Mouse (Mus musculus) olfactory bulb, adult 2 months (tissue): ENCODE data around the gene Mal. TPM values are rescaled to one million over a fixed set of nuclear protein-coding genes. Genes with fewer than 3 reads are reported as not detected.

Source experiments
- H3K27ac ChIP-seq: fragments of 200-500 bp; 2 replicates; pipeline ENCODE4 v1.5.1; 2012; ENCODE audit warnings: low read depth, low read length; ENCODE audit not compliant: insufficient read depth
- H3K4me1 ChIP-seq: fragments of 200-500 bp; 2 replicates; pipeline ENCODE4 v1.6.1; 2012; ENCODE audit warnings: low read length; ENCODE audit not compliant: control insufficient read depth, insufficient read depth
- H3K4me3 ChIP-seq: fragments of 200-500 bp; 2 replicates; pipeline ENCODE4 v1.5.1; 2012; ENCODE audit warnings: mild to moderate bottlenecking, low read depth, low read length, moderate library complexity; ENCODE audit not compliant: insufficient read depth
- CTCF ChIP-seq: fragments of 200-500 bp; IDR thresholded peaks from 2 replicates; pipeline ENCODE4 v1.5.1; 2012; ENCODE audit warnings: low read depth, mild to moderate bottlenecking, low read length, moderate library complexity; ENCODE audit not compliant: insufficient read depth
- POLR2A ChIP-seq: fragments of 200-500 bp; IDR thresholded peaks from 2 replicates; pipeline ENCODE4 v1.6.1; 2012; ENCODE audit warnings: mild to moderate bottlenecking, low read depth, low read length, moderate library complexity; ENCODE audit not compliant: insufficient read depth
- WGBS: fragments of 180-500 bp; shearing (Covaris S2); methylation state at CpG from one replicate; pipeline ENCODE4 v1.1.7; 2018; 5-methylcytosine and 5-hydroxymethylcytosine counted together
- polyA plus RNA-seq: library from polyadenylated mRNA; stranded (reverse); fragments of >200 nt; gene quantifications from 2 replicates; pipeline ENCODE4 v1.2.4, GENCODE M21; 2012; ENCODE audit warnings: low replicate concordance; ENCODE audit not compliant: missing spikeins, insufficient read depth, insufficient read length

Gene Mal
- polyA plus RNA-seq, 1 experiment: not detected

- TF ChIP-seq CTCF (no peak), POLR2A (no peak)
- 66% methylated on average over 2 of the region's 2 CpGs for WGBS
- H3K4me1 ChIP-seq: no peaks in the 10 kb centered on the region
- H3K27ac ChIP-seq: no peak overlapping the region
- H3K4me3 ChIP-seq: no peak overlapping the region
These were observed 23.9 kb downstream of the Mal start for GRCm38 (mm10) chr2:127632601-127633000.

- no peaks in the 10 kb centered on the region for H3K4me1 ChIP-seq
- no peak overlapping the region for H3K27ac ChIP-seq
- WGBS: 38% methylated on average over 6 of the region's 6 CpGs
- no peak for TF ChIP-seq CTCF
- TF ChIP-seq POLR2A: no peak
- H3K4me3 ChIP-seq: no peak overlapping the region
These were observed 28.4 kb downstream of the Mal start for GRCm38 (mm10) chr2:127627990-127628570.

- H3K27ac ChIP-seq: no peak overlapping the region
- WGBS: 48% methylated on average over 6 of the region's 6 CpGs
- no peak for TF ChIP-seq POLR2A
- TF ChIP-seq CTCF: no peak
- no peak overlapping the region for H3K4me3 ChIP-seq
- H3K4me1 ChIP-seq: no peaks in the 10 kb centered on the region
These were observed 29.1 kb downstream of the Mal start for GRCm38 (mm10) chr2:127627354-127627753.

GRCm38 (mm10) chr2:127625659-127626058 is 30.8 kb downstream of the Mal start:
- no peak overlapping the region for H3K4me3 ChIP-seq
- WGBS: 78% methylated on average over 5 of the region's 5 CpGs
- H3K4me1 ChIP-seq: no peaks in the 10 kb centered on the region
- no peak overlapping the region for H3K27ac ChIP-seq
- TF ChIP-seq CTCF: no peak
- no peak for TF ChIP-seq POLR2A

- H3K27ac ChIP-seq: no peak overlapping the region
- 95% methylated on average over 2 of the region's 2 CpGs for WGBS
- TF ChIP-seq CTCF (no peak), POLR2A (no peak)
- no peak overlapping the region for H3K4me3 ChIP-seq
- no peaks in the 10 kb centered on the region for H3K4me1 ChIP-seq
These were observed 31.7 kb downstream of the Mal start for GRCm38 (mm10) chr2:127624786-127625185.

GRCm38 (mm10) chr2:127622065-127622464 is 34.4 kb downstream of the Mal start:
- no peak overlapping the region for H3K27ac ChIP-seq
- no peaks in the 10 kb centered on the region for H3K4me1 ChIP-seq
- H3K4me3 ChIP-seq: no peak overlapping the region
- WGBS: 27% methylated on average over 3 of the region's 3 CpGs
- TF ChIP-seq POLR2A (no peak), CTCF (no peak)

GRCm38 (mm10) chr2:127619311-127619710 is 37.2 kb downstream of the Mal start:
- no peak overlapping the region for H3K4me3 ChIP-seq
- WGBS: 77% methylated on average over 3 of the region's 3 CpGs
- no peaks in the 10 kb centered on the region for H3K4me1 ChIP-seq
- TF ChIP-seq POLR2A: no peak
- H3K27ac ChIP-seq: no peak overlapping the region

GRCm38 (mm10) chr2:127612288-127612687 is 44.2 kb downstream of the Mal start:
- TF ChIP-seq CTCF: no peak
- no peak for TF ChIP-seq POLR2A
- Histone ChIP-seq H3K27ac (0 out of 2 replicates have a peak overlapping the region, but pooled peaks have one; percentile 25), H3K4me3 (no peak overlapping the region), H3K4me1 (no peaks in the 10 kb centered on the region)
- WGBS: 94% methylated on average over 4 of the region's 4 CpGs

- Histone ChIP-seq H3K4me1 (no peaks in the 10 kb centered on the region), H3K27ac (no peak overlapping the region), H3K4me3 (no peak overlapping the region)
- WGBS: 76% methylated on average over 4 of the region's 4 CpGs
- TF ChIP-seq POLR2A (no peak), CTCF (no peak)
These were observed 45.1 kb downstream of the Mal start for GRCm38 (mm10) chr2:127611386-127611785.

GRCm38 (mm10) chr2:127608986-127609385 is 47.5 kb downstream of the Mal start:
- H3K4me1 ChIP-seq: 0 out of 2 replicates have a peak, but pooled peaks cover 2% of the 10 kb centered on the region
- no peak overlapping the region for H3K4me3 ChIP-seq
- TF ChIP-seq POLR2A (no peak), CTCF (no peak)
- WGBS: 39% methylated on average over 5 of the region's 5 CpGs
- H3K27ac ChIP-seq: no peak overlapping the region
